Mouse (Mus musculus) brain, embryonic 14.5 days (tissue): ENCODE results near the gene Spg7.

ENCODE experiments used
- CTCF ChIP-seq: fragments of 200-500 bp; IDR thresholded peaks from 2 replicates; pipeline ENCODE4 v1.5.1; 2012; ENCODE audit warnings: inconsistent platforms, mild to moderate bottlenecking, moderate library complexity, borderline replicate concordance; ENCODE audit not compliant: insufficient read depth, insufficient read length; ENCODE audit errors: extremely low read depth
- POLR2A ChIP-seq: fragments of 200-500 bp; IDR thresholded peaks from 2 replicates; pipeline ENCODE4 v1.6.1; 2012; ENCODE audit warnings: mild to moderate bottlenecking, inconsistent platforms, borderline replicate concordance; ENCODE audit not compliant: poor library complexity, insufficient read depth, insufficient read length, severe bottlenecking; ENCODE audit errors: extremely low read depth

DNA sequence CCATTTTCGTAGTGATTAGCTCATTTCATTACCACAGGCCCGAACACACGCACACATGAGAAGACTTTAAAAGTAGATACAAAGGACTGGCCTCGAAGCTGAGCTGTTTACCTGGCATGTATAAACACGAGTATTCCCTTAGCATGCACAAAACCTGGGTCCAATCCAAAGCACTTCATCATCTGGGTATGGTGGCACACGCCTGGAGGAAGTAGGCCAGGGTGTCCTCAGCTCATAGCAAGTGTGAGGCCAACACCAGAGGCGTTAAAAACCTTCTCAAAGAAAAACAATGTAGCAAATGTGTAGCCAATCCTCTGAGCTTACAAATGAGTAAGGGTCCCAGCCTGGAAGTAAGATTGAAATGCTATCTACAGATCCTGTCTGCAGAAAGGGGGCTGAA, 48.3 kb upstream of the Spg7 start:
- TF ChIP-seq POLR2A (no peak), CTCF (no peak)
